Mouse (Mus musculus): ENCODE measurements around the gene Dntt.

Gene Dntt

DNA sequence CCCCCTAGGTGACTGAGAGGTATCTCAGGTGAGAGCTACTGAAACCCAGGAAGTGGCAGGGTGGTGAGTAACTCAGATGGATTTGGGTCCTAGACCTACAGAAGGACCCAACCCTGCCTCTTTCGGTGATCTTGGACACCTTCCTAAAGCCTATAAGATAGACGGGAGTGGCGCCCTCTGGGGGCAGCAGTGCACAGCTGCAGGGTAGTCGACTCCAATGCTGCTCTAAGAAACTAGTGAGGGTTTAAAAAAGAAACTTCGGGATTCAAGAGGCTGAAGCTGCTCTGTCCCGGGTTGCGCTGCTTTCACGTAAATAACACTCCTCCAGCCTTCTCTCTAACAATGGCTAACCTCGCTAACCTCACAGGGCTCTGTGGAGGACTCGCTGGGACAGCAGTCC is 24.5 kb downstream of the Dntt start:
- no peak for DNase-seq (ENCODE audit: low read depth, low spot score)

DNA sequence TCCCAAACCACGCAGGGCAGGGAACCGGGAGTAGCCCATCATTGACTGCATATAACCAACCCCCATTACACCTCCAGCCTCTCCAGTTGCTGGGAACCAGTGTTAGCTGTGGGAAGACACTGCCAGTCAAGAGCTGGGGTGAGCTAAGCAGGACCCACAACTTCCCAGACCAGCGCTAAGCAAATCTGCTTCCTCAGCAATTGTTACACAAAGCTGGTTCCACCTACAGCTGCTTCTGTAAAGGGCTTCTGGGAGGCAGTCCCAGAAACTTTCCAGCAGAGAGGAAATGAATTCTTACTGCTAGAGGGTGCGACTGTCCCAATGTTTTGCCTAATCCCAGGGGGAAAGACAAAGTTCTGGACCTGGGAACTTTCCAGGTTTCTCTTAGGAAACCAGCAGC is 25.6 kb downstream of the Dntt start:
- DNase-seq (ENCODE audit: low read depth, low spot score), result no peak

DNA sequence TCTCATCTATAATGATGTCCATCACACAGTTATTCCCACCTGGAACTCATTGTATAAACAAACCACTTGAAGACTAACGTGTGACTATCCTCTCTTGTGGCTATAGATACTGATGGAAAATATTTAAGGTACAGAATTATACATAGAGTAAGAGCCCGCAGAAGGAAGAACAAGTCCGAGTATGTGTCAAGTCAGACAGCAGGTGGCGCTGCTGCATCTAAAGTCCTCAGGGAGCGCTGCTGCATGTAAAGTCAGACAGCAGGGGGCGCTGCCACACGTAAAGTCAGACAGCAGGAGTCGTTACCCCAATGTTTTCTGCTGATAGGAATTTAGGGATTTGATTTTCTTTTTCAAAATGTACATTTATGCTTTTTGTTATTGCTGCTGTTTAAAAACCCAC is 42.4 kb downstream of the Dntt start:
- DNase-seq (ENCODE audit: low read depth, low spot score), result peak; percentile 80

DNA sequence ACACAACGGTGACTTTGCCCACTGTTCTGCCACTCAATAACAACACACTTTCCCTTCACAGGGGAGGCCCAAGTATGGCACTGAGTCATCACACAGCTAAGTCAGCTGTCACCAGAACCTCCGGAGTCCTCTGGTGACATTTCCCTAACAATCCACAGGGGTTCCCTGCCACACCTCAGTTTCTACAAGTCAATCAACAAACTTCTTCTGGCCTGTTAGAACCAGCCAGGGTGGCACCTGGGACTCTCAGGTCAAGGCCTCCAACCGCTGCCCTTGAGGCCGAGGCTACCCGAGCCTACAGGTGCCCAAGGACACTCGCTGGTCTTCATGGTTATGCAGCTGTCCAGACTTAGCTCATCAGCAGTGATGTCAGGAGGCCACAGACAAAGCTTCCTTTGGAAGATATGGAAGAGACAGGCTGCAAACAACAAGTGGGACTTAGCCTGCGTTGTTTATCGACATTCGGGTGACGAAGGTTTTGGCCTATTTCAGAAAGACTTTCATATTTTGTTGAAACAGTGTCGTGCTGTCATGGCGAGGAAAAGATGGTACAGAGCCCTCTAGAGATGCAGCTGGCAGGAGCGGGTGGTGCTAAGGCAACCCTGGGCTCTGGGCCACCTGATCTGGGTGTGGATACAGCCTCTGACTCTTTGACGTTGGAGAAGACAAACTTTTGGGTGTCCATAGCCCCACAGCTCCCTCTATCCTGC is 44.8 kb downstream of the Dntt start:
- DNase-seq (ENCODE audit: low read depth, low spot score), result no peak

DNA sequence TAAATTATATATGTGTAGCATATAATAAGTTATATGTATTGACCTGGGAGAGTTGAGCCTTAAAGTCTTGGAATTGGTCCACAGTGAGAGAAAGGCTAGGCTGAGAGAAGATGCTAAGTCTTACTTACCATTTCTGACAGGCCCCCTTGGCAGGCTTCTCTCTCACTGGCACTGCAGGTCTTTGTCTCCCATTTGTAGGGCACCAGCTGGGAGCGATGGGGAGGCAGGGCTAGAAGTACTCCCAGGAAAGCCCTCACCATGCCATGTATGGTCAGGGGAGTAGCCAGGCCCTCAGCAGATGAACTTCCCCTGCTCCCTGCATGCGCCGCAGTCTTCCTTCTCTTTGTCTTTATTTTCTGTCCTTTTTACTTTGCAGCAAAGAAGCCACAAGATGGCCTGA is 47.8 kb downstream of the Dntt start, which contains the start of gene Opalin:
Opalin (minus strand) TSS at position 208 of the 400 bp plus-strand sequence.
- no peak for DNase-seq (ENCODE audit: low read depth, low spot score)

DNA sequence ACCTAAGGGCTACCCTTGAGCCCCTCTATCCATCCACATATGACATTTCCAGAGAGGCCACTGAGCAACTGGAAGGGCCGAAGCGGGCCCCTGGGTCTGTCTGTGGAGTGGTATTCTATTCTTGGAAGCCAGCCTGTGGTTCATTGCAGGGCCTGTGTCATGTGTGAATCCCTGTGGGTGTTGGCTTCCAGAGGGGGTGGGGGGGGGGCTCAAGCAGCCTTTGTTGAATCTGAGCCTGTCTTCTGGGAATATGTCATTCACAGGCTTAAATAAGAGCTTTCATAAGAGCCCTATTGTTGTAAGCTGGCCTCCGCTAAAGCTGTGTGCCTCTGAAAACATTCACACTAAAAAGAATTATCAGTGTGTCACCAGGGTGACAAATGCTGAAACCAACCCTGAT is 52.5 kb downstream of the Dntt start:
- DNase-seq (ENCODE audit: low read depth, low spot score), result no peak

DNA sequence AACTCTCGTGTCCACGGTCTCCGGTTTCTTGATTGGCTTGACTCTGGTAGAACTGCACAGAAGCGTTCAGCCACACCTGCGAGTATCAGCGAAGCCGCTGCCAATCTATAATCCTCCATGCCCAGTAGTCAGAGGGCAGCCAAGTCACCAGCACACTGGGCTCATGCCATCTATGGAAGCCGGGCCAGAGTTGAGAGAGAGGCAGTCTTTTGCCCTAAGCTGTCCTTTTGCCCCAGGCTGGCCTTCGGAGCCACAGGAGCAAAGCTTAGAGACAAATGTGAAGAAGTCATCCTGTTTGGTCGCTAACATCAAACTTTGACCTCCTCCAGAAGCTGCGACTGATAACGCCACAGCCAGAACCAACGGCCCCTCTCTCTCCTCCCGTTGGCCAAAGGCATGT is 54.6 kb downstream of the Dntt start:
- DNase-seq (ENCODE audit: low read depth, low spot score), result no peak

DNA sequence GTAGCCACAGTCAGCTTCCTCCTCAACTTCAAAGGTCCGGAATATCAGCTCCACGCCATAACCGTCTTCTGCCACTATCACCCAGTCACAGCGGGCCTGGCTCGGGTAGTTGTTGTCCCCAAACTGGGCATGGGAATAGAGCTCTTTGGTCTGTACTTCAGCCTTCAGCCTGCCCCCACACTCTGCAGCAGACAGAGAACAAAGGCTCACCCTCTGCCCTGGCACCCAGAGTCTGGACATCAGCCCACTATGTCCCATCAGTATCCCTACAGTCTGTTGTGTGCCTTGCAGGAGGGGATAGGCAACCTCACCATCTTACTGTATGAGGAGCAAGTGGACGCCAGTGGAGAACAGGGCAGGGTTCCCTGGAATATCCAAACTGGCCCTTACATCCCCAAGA is 57.2 kb downstream of the Dntt start:
- DNase-seq (ENCODE audit: low read depth, low spot score), result no peak

DNA sequence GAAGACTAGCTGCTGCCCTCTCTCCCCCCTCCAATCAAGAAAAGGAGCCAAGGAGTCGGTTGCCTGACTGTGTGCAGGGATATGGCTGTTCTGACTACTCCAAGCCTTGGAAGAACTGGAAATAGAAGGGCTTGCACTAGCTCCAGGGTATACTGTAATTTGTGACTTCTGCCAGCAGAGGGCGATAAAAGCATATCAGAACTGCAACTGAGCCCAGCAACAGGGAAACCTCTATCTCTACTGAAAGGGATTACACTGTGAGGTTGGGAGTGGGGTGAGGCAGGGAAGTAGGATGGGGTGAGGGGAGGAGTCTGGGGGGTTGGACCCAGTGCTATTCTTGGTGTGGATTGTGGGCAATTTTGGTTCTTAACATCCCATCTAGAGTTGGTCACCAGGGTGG is 57.6 kb downstream of the Dntt start:
- peak; percentile 54 for DNase-seq (ENCODE audit: low read depth, low spot score)

DNA sequence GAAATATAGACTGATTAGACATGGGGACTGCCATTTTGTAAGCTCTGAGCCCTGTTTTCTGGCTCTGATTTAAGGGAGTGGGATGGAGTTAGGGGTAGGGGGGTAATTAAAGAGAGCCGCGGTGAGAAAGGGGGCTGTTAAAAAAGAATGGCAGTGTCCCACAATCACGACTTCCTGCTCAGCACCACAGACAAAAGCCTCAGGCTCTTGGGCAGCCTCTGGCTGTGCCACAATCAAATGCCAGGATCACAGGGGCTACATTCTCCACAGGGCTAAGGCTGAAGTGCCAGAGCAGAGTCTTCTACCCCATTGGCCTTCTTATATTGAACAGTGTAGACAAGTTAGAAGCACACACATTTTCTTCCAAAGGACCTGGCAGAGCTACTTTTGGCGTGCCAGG is 58.8 kb downstream of the Dntt start:
- no peak for DNase-seq (ENCODE audit: low read depth, low spot score)

DNA sequence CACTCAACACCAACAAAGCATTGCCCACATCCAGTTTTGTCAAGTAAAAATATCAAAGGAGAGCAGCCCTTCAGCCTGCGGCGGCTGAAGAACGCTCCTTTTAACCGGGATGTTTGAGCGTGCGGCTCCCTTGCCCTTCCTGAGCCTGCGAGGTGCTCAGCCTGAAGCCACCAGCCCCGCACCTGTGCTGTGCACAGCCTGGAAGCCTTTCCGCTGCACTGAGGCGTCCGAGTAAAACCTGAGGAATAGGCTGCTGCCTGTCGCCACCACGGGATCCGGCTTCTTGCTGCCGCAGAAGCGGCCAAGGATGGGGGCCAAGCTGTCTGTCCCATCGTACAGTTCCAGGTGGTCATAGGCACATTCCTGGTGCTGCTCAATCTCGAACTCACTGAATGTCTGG is 59.4 kb downstream of the Dntt start:
- no peak for DNase-seq (ENCODE audit: low read depth, low spot score)

DNA sequence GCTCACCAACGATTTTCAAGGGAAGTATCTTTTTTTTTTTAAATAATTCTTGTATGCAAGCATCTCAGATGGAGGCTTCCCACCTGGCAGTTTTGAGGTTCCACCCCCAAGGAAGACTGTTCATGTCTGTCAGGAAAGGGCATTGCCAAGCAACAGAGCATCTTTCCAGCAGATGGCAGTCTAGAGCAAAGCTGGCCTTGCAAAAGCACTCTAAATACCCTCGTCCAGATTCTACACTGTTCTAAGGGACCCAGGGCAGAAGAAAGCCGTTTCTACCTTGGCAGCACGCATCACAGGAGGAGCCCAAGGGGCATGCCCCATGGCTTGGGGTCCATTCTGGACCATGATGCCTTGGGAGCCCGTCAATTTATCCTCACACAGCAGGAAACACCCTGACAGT is 60.8 kb downstream of the Dntt start:
- DNase-seq (ENCODE audit: low read depth, low spot score), result no peak

DNA sequence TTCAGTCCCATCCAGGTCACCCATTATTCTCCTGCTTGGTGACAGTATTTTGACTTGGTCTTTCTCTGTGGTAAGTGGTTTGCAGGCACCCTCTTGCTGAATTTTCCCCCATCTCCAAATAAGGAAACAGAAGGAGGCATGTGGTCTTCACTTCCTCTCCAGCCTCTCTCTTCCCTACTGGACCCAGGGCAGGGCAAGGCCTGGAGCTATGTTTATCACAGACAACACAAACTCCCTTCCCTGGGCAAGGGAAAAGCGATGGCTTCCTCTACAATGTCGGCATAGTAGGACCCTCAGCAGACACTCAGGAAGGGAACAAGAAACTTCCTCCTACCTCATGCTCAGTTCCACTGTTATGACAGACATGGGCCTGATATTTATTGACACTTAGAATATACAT is 62.8 kb downstream of the Dntt start:
- DNase-seq (ENCODE audit: low read depth, low spot score), result no peak

DNA sequence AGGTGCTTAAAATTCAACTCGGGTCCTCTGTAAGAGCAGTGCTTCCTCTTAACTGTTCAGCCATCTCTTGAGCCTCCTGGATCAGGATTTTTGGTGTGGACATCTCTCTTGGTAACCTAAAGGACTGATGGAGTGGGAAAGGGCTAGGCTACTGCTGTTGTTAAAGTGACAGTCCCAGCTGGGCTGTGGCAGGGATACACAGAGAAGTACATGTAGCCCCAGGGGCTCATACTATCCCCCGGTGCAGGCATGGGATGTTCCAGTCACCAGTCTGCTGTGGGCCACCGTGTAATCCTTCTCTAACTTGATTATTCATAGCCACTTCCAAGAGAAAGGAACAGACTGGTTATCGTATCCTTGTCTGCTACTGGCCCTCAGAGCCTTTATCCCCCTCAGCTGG is 68.0 kb downstream of the Dntt start:
- DNase-seq (ENCODE audit: low read depth, low spot score), result no peak

DNA sequence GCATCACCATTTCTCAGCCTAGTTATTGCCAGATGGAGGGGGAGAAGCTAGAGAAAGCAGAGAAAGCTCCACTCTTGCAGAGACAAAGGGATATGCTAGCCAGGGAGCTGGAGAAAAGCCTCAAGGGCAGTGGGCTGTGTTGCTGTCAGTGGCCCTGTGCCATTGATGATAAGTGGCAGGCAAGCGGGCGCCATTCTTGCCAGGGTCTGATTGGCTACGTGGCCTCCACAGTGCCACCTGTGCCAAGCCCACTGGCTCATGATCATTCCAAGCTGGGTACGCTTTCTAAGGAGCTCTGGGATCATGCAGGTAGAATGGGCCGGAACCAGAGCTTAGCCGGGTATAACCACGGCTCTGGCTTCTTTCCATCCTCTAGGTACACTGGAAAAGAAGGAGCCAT is 71.8 kb downstream of the Dntt start:
- DNase-seq (ENCODE audit: low read depth, low spot score), result no peak

DNA sequence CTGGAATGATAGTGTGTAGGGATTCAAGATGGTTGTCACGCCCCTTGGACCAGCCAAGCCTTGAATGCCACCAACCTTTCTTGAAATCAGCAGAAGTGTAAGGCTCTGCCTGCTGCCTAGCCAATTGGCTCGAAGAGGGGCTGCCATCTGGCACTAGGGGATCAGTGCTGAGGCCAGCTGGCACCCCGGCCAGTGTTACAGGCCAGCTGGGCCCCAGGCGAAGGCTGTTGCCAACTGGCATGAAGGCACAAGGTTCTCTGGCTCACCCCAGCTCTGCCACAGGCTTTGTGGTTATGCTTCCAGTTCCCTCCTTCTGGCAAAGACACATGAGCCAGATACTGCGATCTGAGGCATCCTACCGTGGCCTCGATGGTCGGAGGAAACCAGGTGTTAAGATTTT is 72.3 kb downstream of the Dntt start:
- DNase-seq (ENCODE audit: low read depth, low spot score), result no peak

DNA sequence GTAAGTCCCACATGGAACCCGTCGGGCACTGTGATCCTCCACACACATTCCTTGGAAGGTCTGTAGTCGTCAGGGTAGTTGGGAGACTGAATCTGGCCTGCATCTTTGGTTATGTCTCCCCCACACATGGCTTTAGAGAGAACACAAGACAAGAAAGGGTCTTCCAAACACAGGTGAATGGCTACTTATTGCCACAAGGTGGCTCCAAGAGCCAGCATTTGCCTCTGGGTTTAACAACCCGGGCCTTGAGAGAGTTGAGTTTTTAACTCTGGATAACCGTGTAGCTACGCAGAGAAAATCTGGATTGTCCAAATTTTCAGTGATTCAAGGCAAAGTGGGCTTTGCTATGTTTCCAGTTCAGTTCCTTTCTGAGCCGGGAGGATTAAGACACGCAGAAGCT is 75.8 kb downstream of the Dntt start:
- no peak for DNase-seq (ENCODE audit: low read depth, low spot score)

DNA sequence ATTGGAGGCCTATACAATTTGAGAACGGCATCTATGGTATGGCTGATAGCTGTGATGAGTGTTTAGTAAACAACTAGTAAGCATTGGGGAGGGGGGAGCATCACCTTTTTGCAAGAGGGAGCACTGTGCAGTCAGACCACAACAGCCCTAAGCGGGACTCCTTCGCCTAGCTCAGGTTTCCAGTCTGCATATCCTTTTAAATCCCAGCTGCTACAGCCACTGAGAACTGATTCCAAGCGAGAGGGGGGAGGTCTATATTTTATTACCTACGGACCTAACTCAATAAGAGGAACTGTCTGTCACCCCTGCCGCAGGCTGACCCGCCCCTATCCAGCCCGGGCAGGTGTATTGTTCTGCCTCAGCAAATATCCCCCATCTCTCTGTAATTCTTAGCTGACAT is 78.5 kb downstream of the Dntt start:
- DNase-seq (ENCODE audit: low read depth, low spot score), result no peak

DNA sequence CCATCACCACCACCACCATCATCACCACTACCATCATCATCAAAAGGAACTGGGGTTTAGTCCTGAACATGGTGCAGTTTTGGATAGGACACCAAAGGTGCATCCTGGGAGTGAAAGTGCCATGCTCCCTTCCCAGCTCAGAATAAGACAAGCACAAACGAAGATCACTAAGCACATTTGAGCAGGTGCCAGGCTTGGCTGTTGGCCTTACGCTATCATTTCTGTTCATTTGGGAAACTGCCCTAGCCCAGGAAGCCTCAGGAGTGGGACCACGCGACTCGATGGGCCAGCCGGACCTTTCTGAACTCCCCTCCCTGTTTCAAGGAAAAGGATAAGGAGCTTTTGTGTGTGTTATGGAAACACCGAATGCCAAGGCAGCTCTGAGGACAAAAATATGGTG is 79.6 kb downstream of the Dntt start:
- DNase-seq (ENCODE audit: low read depth, low spot score), result no peak

Measured in retina, adult 2 months (tissue).